Mouse (Mus musculus) liver, embryonic 14.5 days (tissue): ENCODE measurements around the gene Pawr.

Experiments used
- CTCF ChIP-seq: IDR thresholded peaks from 2 replicates; pipeline ENCODE4 v1.5.1; 2016; ENCODE audit warnings: antibody characterized with exemption, low read depth, control low read depth
- EP300 ChIP-seq: IDR thresholded peaks from 2 replicates; pipeline ENCODE4 v1.6.1; 2016; ENCODE audit warnings: antibody characterized with exemption, low read depth

DNA sequence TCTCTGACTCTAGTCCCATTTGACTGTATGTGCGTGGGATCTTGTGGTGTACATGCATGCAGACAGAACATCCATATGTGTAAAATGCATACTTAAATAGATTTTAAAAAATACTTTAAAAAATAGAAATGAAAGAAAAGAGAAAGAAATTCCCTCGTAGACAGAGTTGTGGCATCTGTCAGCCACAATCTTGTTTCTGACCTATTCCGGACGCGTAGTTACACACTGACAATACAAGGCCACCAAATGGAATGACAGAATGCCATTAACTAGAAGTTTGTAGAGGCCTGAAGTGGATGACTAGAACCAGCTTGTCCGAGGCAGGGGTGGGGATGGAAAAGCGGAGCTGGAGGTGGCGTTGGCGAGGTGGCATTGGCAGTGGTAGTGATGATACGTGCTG, 60.2 kb downstream of the Pawr start:
- TF ChIP-seq CTCF (no peak), EP300 (no peak)
